Mouse (Mus musculus): ENCODE results near the gene Ulk4. TPM values are rescaled to one million over a fixed set of nuclear protein-coding genes. Genes with fewer than 3 reads are reported as not detected.
A peak's percentile ranks its signal among the peaks of the same experiment; 100 is the strongest.

Ulk4 gene
- polyA plus RNA-seq, 1 experiment, result 7.8 TPM

DNA sequence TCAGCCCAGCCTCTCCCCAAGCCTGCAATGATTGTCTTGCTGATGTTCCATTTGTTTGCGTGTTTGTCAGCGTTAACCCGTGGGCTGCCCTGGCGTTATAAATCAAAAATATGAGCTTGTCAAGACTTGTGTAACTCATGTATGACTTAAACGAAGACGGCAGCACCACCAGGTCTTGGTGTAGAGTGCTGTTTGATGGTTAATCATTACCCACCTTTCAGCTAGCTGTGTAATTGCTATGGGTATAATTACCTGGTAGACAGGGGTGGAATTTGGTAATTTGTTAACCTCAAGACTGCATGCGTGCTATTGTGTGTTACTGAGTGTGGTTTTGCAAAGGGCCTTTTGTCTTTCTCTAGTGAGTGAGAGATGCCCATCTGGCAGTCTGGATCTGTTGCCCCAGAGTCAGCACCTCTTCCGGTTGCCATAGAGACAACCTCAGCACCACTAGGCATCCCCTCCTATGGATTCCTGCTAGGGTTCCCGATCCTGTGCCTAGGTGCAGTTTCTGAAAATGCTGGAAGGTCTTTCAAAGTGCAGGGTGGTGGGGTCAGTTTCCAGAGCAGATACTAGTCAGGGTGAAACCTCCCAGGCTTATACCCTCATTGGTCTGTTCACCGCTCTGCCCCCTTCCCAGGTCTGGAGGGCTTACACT is 35.4 kb upstream of the Ulk4 start:
- TF ChIP-seq POLR2A (IDR thresholded peaks at IDR 0.05; ENCODE audit: borderline replicate concordance, extremely low read depth, insufficient read depth, insufficient read length, poor library complexity, severe bottlenecking), result no peak
- peak; percentile 87 for DNase-seq (ENCODE audit: low read depth)

GRCm38 (mm10) chr9:121311846-121312236 is 34.8 kb upstream of the Ulk4 start:
- TF ChIP-seq POLR2A (IDR thresholded peaks at IDR 0.05; ENCODE audit: borderline replicate concordance, extremely low read depth, insufficient read depth, insufficient read length, poor library complexity, severe bottlenecking), result no peak
- no peak for TF ChIP-seq CTCF (IDR thresholded peaks at IDR 0.05; ENCODE audit: borderline replicate concordance, extremely low read depth, insufficient read depth, insufficient read length)
- peak; percentile 35 for DNase-seq (ENCODE audit: low read depth)

DNA sequence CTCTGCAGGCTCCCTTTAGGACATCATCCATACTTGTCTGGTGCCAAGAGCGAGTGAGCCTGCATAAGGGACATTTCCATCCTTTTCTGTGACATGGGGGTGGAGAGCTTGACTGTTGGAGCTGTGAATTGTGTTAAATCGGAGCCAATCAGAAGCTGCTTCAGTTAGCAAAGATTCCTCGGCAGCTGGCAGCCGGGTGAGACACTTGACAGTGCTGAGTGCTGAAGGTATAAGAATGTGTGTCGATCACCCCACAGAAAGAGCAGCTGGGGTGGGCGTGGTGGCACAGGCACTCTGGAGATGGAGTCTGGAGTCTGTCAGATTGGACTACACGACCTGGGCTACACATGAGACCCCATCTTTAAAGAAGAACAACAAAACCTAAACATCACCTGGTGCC is 33.5 kb upstream of the Ulk4 start:
- DNase-seq (ENCODE audit: low read depth), result peak; percentile 81
- TF ChIP-seq POLR2A (IDR thresholded peaks at IDR 0.05; ENCODE audit: borderline replicate concordance, extremely low read depth, insufficient read depth, insufficient read length, poor library complexity, severe bottlenecking), result no peak
- no peak for TF ChIP-seq CTCF (IDR thresholded peaks at IDR 0.05; ENCODE audit: borderline replicate concordance, extremely low read depth, insufficient read depth, insufficient read length)

DNA sequence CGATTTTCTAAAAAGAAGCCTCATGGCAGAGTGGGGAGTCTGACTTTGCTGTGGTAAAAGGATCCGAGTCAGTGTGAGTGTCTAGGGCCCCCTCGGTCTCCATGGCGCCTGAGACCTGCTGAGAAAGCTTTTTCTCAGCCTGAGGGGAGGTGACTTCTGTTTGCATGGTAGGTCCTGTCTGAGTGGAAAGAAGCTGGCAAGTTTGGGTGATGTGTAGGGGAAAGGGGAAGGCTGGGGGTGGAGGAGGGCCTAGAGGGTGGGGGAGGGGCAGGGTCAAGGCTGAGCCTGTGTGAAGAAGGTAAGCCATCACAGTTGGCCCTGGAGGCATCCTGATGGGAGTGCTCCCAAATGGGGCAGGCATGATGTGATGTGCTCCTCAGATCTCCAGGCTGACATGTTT is 32.3 kb upstream of the Ulk4 start:
- TF ChIP-seq CTCF (IDR thresholded peaks at IDR 0.05; ENCODE audit: borderline replicate concordance, extremely low read depth, insufficient read depth, insufficient read length), result no peak
- no peak for TF ChIP-seq POLR2A (IDR thresholded peaks at IDR 0.05; ENCODE audit: borderline replicate concordance, extremely low read depth, insufficient read depth, insufficient read length, poor library complexity, severe bottlenecking)

GRCm38 (mm10) chr9:121305456-121305855 is 28.5 kb upstream of the Ulk4 start:
- no peak for TF ChIP-seq POLR2A (IDR thresholded peaks at IDR 0.05; ENCODE audit: borderline replicate concordance, extremely low read depth, insufficient read depth, insufficient read length, poor library complexity, severe bottlenecking)
- no peak for TF ChIP-seq CTCF (IDR thresholded peaks at IDR 0.05; ENCODE audit: borderline replicate concordance, extremely low read depth, insufficient read depth, insufficient read length)
- DNase-seq (ENCODE audit: low read depth), result no peak

More for the DNA sequence above, 32.3 kb upstream of the Ulk4 start:
- peak; percentile 36 for DNase-seq (ENCODE audit: low read depth)

GRCm38 (mm10) chr9:121304520-121304919 is 27.5 kb upstream of the Ulk4 start:
- peak; percentile 63 for DNase-seq (ENCODE audit: low read depth)
- TF ChIP-seq POLR2A (IDR thresholded peaks at IDR 0.05; ENCODE audit: borderline replicate concordance, extremely low read depth, insufficient read depth, insufficient read length, poor library complexity, severe bottlenecking) (no peak), CTCF (IDR thresholded peaks at IDR 0.05; ENCODE audit: borderline replicate concordance, extremely low read depth, insufficient read depth, insufficient read length) (no peak)

DNA sequence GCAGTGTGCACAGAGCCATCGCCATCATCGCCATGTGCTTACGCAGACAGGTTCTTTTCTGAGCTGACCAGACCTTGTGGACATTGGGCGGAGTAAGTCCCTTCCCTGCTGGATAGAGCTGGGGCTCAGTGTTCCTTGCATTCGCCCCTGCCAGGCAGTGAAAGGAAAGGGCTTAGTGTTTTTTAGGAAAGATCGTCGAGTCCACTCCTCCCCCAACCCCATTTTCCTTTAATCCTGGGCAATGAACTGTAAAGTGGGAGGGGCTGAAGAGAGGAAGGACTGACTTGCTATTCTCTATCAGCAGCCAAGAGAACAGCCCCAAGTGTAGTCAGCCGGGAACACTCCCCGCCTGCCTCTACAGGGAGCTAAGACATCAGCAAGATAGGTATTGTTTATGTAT is 26.8 kb upstream of the Ulk4 start:
- peak; percentile 86 for DNase-seq (ENCODE audit: low read depth)
- TF ChIP-seq CTCF (IDR thresholded peaks at IDR 0.05; ENCODE audit: borderline replicate concordance, extremely low read depth, insufficient read depth, insufficient read length), result no peak
- no peak for TF ChIP-seq POLR2A (IDR thresholded peaks at IDR 0.05; ENCODE audit: borderline replicate concordance, extremely low read depth, insufficient read depth, insufficient read length, poor library complexity, severe bottlenecking)

- peak; percentile 44 for DNase-seq (ENCODE audit: low read depth)
Measured at GRCm38 (mm10) chr9:121303086-121303485, 26.1 kb upstream of the Ulk4 start.

GRCm38 (mm10) chr9:121302543-121302942 is 25.5 kb upstream of the Ulk4 start:
- TF ChIP-seq POLR2A (IDR thresholded peaks at IDR 0.05; ENCODE audit: borderline replicate concordance, extremely low read depth, insufficient read depth, insufficient read length, poor library complexity, severe bottlenecking), result no peak
- peak; percentile 38; the same call in 1 of the 2 replicates for TF ChIP-seq CTCF (IDR thresholded peaks at IDR 0.05; ENCODE audit: borderline replicate concordance, extremely low read depth, insufficient read depth, insufficient read length)
- DNase-seq (ENCODE audit: low read depth), result no peak

More at GRCm38 (mm10) chr9:121303086-121303485, 26.1 kb upstream of the Ulk4 start:
- no peak for TF ChIP-seq CTCF (IDR thresholded peaks at IDR 0.05; ENCODE audit: borderline replicate concordance, extremely low read depth, insufficient read depth, insufficient read length)

GRCm38 (mm10) chr9:121301041-121301920 is 24.3 kb upstream of the Ulk4 start:
- no peak for TF ChIP-seq POLR2A (IDR thresholded peaks at IDR 0.05; ENCODE audit: borderline replicate concordance, extremely low read depth, insufficient read depth, insufficient read length, poor library complexity, severe bottlenecking)
- TF ChIP-seq CTCF (IDR thresholded peaks at IDR 0.05; ENCODE audit: borderline replicate concordance, extremely low read depth, insufficient read depth, insufficient read length), result no peak
- DNase-seq (ENCODE audit: low read depth), result no peak

DNA sequence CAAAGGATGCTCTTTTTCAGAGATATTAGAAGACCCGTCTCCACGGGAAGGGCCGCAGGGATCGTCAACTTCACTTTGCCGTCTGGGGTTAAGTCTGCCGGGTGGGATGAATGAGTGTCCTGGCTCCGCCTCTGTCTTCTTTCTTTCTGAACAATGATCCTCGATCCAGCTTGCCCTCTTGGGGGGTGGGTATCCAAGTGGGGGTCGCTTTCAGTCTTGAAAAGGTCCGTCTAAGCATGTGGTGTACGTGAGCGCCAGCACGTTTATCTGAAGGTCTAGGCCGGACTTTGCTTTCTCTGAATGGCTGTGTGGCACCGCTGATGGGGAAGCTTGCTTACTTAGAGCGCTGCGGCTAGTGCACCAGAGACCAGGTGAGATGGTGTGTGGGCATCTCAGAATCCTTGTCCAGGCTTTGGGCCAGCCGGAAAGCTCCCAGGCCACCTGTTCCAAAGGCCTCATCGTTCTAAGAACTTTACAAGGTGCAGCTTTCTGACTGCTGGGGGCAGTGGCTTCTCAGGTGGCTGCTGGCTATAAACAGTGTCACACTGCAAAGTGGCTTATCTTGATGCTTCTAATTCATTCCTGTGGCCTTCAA is 23.1 kb upstream of the Ulk4 start:
- peak; percentile 57 for DNase-seq (ENCODE audit: low read depth)
- TF ChIP-seq POLR2A (IDR thresholded peaks at IDR 0.05; ENCODE audit: borderline replicate concordance, extremely low read depth, insufficient read depth, insufficient read length, poor library complexity, severe bottlenecking) (no peak), CTCF (IDR thresholded peaks at IDR 0.05; ENCODE audit: borderline replicate concordance, extremely low read depth, insufficient read depth, insufficient read length) (no peak)
